Mouse (Mus musculus) small intestine, adult 2 months (tissue): Measurements from ENCODE around the gene Pold1.

ENCODE experiments used
- CTCF ChIP-seq: fragments of 200-500 bp; IDR thresholded peaks from 2 replicates; pipeline ENCODE4 v1.5.1; 2012; ENCODE audit warnings: low read depth, mild to moderate bottlenecking, control low read depth, inconsistent platforms, low read length, moderate library complexity, mixed read lengths; ENCODE audit not compliant: insufficient replicate concordance, insufficient read length; ENCODE audit errors: extremely low read depth
- POLR2A ChIP-seq: fragments of 200-500 bp; IDR thresholded peaks from 2 replicates; pipeline ENCODE4 v1.6.1; 2012; ENCODE audit warnings: low read depth, mild to moderate bottlenecking, control low read depth, inconsistent platforms, low read length, moderate library complexity

GRCm38 (mm10) chr7:44583146-44583545 is 34.5 kb upstream of the Pold1 start:
- TF ChIP-seq CTCF, result no peak
- no peak for TF ChIP-seq POLR2A
